Mouse (Mus musculus) thymus, postnatal 10 days (tissue): ENCODE measurements around the gene E030018B13Rik.

Experiments used
- DNase-seq, 2 experiments: peaks; one replicate each; pipeline ENCODE4 v3.0.0; 2021; ENCODE audit warnings: low spot score in 2 of 2

Gene E030018B13Rik

DNA sequence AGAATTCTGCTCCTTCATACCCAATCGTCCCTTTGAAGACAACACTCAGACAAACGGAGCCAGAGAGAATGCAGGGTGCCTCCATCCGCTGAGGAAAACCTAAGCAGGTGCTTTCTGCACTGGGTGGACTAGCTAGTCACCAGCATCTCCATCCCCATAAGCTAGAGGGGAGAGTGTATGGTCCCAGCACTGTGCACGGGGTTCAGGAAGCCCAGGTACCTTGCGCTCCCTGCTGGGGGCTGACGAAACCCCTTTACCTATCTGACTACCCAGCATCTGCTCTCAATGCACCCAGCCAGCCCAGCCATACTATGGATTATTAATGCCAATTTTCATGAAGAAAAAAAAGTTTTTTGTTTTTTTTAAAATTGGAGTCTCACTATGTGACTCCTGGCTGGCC, 47.5 kb downstream of the E030018B13Rik start:
- no peak for DNase-seq

GRCm38 (mm10) chr7:63965135-63965534, 48.5 kb downstream of the E030018B13Rik start:
- DNase-seq, result no peak

- DNase-seq, result no peak
These were observed 49.2 kb downstream of the E030018B13Rik start for GRCm38 (mm10) chr7:63965635-63966418.

- DNase-seq, result no peak
These were observed 53.3 kb downstream of the E030018B13Rik start for GRCm38 (mm10) chr7:63969941-63970340.
